Mouse (Mus musculus) E14TG2a.4 (cell line): Measurements from ENCODE around the gene Gm21985.

ENCODE experiments used
- CTCF ChIP-seq: conservative IDR thresholded peaks from 2 replicates; pipeline ENCODE4 v1.5.1; 2014; ENCODE audit warnings: low read length
- NANOG ChIP-seq: IDR thresholded peaks from 2 replicates; pipeline ENCODE4 v1.6.1; 2014; ENCODE audit warnings: borderline replicate concordance, low read length, mixed read lengths
- POU5F1 ChIP-seq: IDR thresholded peaks from 2 replicates; pipeline ENCODE4 v1.6.1; 2014; ENCODE audit warnings: low read length, borderline replicate concordance

GRCm38 (mm10) chr2:112407030-112407429, 140.9 kb downstream of the Gm21985 start:
- TF ChIP-seq CTCF (no peak), POU5F1 (no peak), NANOG (no peak)
